Mouse (Mus musculus): ENCODE measurements around the gene Fam193a. TPM values are rescaled to one million over a fixed set of nuclear protein-coding genes. Genes with fewer than 3 reads are reported as not detected.

The Fam193a gene
- polyA plus RNA-seq, 1 experiment from 2014 or later, result 8.5 TPM

DNA sequence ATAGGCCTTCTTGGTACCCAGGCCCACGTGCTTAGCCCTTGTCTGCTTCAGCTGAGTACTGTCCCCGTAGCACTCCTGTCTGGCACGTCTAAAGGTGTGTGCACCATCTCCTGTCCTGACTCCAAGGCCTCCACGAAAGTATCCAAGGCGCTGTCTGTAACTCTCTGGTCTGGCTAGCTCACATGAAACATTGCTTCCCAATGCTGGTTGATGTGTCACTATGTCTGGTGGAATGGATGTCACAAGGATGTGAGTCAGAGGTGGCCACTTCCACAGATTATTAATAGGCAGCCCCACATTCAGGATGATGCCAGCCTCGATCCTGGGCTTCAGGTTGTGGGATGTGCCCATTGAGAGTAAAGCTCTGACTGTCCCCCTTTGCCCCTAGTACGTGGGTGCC, 166.1 kb downstream of the Fam193a start:
- Histone ChIP-seq H3K9me3 (replicated peaks) (no peaks in the 10 kb centered on the region), H3K36me3 (no peaks in the 10 kb centered on the region), H3K4me1 (replicated peaks) (peaks cover 20% of the 10 kb centered on the region), H3K27ac (no peak overlapping the region), H3K27me3 (no peaks in the 10 kb centered on the region), H3K9ac (no peak overlapping the region), H3K4me3 (no peak overlapping the region), H3K4me2 (no peak overlapping the region)
- WGBS, result 84% methylated on average over 7 of the region's 7 CpGs
- ATAC-seq (replicated peaks; ENCODE audit: insufficient number of reproducible peaks, insufficient read depth, low FRiP score, low read depth), result no peak

Other genes starting within 250 kb of the Fam193a start
- gene Poln, start 200.5 kb upstream of the Fam193a start, polyA plus RNA-seq (2015; fragmentation: Nextera tagmentation; extraction: Ambion mirVana), result 0.45 and 0.52 TPM in 2 replicates
- gene Haus3, start 200.4 kb upstream of the Fam193a start, polyA plus RNA-seq (2015; fragmentation: Nextera tagmentation; extraction: Ambion mirVana), result 21.2 and 22.1 TPM in 2 replicates
- gene Mxd4, start 182.2 kb upstream of the Fam193a start, polyA plus RNA-seq (2015; fragmentation: Nextera tagmentation; extraction: Ambion mirVana), result 22.3 and 28.6 TPM in 2 replicates
- 0.23 and 0.89 TPM in 2 replicates for gene Zfyve28, start 81.5 kb upstream of the Fam193a start, polyA plus RNA-seq (2015; fragmentation: Nextera tagmentation; extraction: Ambion mirVana)
- 0.08 TPM in 1 of 2 replicates, not detected in the other for gene Cfap99, start 81.3 kb upstream of the Fam193a start, polyA plus RNA-seq (2015; fragmentation: Nextera tagmentation; extraction: Ambion mirVana)
- gene Rnf4, start 33.6 kb upstream of the Fam193a start, polyA plus RNA-seq (2015; fragmentation: Nextera tagmentation; extraction: Ambion mirVana), result 88.5 and 112 TPM in 2 replicates
- 15.6 and 21.2 TPM in 2 replicates for gene Tnip2, start 144.1 kb downstream of the Fam193a start, polyA plus RNA-seq (2015; fragmentation: Nextera tagmentation; extraction: Ambion mirVana)
- gene Sh3bp2, start 155.9 kb downstream of the Fam193a start, polyA plus RNA-seq (2015; fragmentation: Nextera tagmentation; extraction: Ambion mirVana), result 3.8 and 6.4 TPM in 2 replicates
- gene Add1, start 203.7 kb downstream of the Fam193a start, polyA plus RNA-seq (2015; fragmentation: Nextera tagmentation; extraction: Ambion mirVana), result 133 and 162 TPM in 2 replicates